Mouse (Mus musculus): ENCODE data around the gene Grik3.

The Grik3 gene

GRCm38 (mm10) chr4:125491505-125492121 lies 1.1 kb downstream of the Grik3 start:
- no peak for DNase-seq (ENCODE audit: low spot score in 2 of 2)

GRCm38 (mm10) chr4:125492122-125492505 lies 1.6 kb downstream of the Grik3 start:
- no peak for DNase-seq (ENCODE audit: low spot score in 2 of 2)

GRCm38 (mm10) chr4:125492706-125493105 lies 2.2 kb downstream of the Grik3 start:
- no peak for DNase-seq (ENCODE audit: low spot score in 2 of 2)

DNA sequence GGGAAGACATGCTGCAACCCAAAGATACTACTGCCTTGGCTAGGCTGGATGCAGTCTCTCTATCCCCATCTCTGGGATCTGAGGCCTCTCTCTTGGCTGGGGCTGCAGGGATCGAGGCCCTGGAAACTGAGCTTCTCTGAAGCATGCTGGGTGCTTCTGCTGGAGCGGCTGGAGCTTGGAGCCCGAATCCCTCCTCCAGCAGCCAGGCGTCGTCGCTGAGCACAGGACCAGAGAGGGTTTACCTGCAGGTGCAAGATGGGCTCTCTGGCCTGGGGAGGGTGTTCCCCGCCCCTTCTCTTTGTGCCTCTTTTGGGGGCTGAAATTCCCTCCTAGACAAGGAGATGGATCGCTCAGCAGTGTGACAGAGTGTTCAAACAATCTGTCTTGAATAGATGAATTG lies 2.6 kb downstream of the Grik3 start:
- no peak for DNase-seq (ENCODE audit: low spot score in 2 of 2)

DNA sequence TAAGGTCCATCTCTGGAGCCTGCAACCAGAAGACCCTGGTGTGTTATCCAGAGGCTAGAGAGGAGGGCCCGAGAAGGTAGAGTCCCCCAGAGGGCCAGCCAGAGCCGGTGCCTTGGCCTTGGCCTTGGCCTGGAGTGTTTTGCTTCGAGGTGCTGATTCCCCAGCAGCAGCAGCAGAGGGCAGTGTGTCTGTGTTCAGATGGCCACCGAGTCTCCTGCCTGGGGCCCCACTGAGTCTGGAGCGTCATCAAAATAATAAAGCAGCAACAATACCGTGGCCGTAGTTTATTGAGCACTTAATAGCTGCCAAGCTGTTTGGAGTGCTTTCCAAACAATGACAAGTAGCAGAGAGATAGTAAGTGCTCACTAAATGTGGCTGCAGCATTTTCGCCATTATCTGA lies 5.0 kb downstream of the Grik3 start:
- no peak for DNase-seq (ENCODE audit: low spot score in 2 of 2)

DNA sequence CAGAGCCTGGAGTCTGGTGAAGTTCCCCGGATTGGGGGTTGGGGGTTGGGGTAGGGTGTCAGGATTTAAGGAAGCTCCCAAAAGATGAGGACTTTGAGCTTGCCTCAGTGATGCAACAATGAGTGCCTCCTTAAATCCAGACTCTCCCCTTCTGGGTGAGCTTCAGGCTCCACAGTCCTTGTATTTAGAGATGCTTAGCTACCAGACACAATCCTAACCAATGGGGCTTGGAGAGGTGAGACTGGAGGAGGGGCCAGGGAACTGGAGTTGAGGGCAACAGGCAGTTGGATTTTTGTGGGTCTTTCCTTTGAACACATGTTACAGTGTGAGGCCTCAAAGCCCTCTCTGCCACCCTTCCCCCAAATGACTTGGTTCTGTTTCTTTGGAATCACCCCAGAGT lies 6.5 kb downstream of the Grik3 start:
- no peak for DNase-seq (ENCODE audit: low spot score in 2 of 2)

- DNase-seq (ENCODE audit: low spot score in 2 of 2): no peak
Measured at GRCm38 (mm10) chr4:125497471-125497870, 7.0 kb downstream of the Grik3 start.

DNA sequence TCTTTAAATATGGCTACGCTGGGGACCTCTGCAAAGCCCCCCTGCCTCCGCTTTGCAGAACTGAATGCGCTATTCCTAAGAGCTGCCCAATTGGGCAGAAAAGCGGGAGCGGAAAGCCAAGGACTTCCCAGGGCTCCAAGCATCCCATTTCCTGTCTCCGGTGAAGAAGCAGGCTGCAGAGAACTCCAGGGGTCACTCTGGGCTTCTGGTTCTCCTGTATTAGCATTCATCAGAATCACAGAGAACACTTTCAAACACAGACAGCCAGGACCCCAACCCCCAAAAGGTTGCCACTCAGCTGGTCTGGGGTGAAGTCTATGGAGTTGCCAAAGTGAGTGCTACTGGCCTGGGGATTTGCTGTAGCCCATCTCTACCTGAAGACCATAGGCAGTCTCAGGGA lies 8.4 kb downstream of the Grik3 start:
- DNase-seq (ENCODE audit: low spot score in 2 of 2): no peak

DNA sequence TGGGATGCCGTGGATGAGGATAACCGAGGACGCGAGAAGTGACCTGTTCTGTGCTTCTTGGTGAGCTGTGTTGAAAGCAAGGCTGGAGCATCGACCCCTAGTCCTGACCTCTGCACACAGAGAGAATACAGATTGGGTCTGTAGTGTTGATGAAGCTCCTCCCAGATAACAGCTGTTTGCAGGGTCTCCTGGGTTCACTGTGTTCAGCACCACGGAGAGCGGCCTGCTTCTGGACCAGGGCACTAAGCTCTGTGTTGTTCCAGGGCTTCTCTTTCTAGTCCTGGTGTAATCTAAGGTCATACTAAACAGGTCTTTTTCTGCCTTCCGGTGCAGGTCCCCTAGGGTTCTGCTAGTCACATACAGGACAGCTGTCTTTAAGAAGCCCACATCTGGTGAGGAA lies 12.4 kb downstream of the Grik3 start:
- no peak for DNase-seq (ENCODE audit: low spot score in 2 of 2)

DNA sequence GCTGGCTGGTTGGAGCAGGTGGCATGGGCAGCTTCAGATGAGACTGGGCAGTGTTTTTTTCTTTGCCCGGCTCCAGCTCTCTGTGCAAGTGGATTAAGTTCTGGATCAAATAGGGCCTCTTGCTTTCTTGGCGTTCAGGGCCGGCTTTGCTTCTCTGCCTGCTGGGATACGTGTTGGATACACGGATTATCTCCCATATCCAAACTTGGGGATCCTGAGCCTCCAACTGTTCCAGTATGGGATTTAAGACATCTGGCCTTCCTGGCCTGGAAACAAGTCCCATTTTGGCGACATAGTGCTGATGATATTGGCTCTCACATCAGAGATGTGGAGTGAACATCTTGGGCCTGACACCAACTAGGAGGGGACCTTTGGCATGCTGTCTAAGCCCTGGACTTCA lies 21.9 kb downstream of the Grik3 start:
- DNase-seq (ENCODE audit: low spot score in 2 of 2): no peak

GRCm38 (mm10) chr4:125515646-125516045 lies 25.1 kb downstream of the Grik3 start:
- no peak for DNase-seq (ENCODE audit: low spot score in 2 of 2)

DNA sequence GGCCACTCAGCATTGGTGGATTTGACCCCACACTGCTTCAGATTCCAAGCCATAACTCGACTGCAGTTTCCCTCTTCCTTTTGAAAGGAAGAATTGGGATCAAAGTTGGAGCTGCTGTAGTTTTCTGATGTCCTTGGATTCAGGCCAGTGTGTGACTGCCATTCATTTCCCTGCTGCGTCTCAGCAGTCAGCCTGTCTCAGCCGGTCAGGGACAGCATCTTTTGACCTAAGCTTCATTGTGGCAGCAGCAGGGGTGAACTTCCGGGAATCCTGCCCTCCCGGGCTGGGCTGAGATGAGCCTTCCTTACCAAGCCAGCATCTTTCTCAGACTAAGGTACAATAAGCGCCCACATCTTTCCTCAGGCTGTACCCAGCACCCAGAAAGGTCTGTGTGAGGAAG lies 26.1 kb downstream of the Grik3 start:
- no peak for DNase-seq (ENCODE audit: low spot score in 2 of 2)

DNA sequence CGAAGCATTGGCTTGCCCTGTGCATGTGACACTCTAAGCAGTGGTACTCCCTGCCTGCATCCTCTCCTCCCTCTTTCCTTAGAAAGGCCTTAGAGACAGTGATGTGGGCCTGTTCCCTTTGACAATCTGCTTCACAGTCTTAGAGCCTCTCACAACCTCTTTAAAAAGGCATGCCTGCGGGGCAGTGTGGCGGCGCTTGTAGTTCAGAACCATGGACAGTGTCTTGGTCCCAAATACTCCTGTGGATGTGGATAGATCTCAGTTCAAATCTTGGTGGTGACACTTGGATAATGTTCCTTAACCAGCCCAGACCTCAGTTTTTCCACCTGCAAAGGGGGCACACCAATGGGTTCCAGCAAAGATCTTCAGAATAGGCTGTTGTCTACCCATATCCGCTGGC lies 28.4 kb downstream of the Grik3 start:
- DNase-seq (ENCODE audit: low spot score in 2 of 2): no peak

DNA sequence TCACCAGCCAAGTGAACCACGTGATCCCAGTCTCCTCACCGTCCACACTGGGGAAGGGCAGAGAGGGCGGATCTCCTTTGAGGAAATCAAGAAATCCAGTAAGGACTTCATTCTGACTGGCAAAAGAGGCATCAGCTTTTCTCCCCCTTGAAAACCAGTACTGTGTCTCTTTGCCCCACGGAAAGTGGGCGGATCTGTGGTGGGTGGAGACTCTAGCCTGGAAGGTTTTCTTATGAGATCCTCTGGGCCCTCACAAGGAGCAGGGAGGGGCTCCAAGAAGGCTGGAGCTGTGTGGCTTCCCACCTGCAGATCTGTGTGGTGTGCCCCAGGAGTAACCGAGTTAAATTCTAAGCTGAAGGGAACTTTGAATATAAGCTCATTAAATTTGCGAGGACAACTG lies 32.4 kb downstream of the Grik3 start:
- no peak for DNase-seq (ENCODE audit: low spot score in 2 of 2)

GRCm38 (mm10) chr4:125525266-125525665 lies 34.8 kb downstream of the Grik3 start:
- no peak for DNase-seq (ENCODE audit: low spot score in 2 of 2)

GRCm38 (mm10) chr4:125526425-125526824 lies 35.9 kb downstream of the Grik3 start:
- no peak for DNase-seq (ENCODE audit: low spot score in 2 of 2)

DNA sequence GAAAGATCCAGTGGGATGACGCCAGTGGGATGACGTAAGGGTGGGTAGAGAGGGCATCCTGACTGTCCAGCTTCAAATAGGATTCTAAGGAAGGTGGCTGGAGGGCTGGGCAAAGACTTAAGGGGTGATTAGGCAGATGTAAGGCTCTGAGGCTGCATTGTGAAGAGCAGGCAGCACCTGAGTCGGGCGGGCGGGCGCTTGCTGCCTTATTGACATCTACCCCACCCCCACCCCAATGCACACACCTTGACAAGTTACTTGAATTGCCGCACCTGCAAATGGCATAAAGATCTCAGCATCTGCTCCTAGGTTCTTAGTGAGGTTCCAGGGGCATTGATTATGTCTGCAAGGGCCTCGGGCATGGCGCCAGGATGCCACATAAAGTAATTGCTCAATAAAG lies 43.5 kb downstream of the Grik3 start:
- DNase-seq (ENCODE audit: low spot score in 2 of 2): no peak

DNA sequence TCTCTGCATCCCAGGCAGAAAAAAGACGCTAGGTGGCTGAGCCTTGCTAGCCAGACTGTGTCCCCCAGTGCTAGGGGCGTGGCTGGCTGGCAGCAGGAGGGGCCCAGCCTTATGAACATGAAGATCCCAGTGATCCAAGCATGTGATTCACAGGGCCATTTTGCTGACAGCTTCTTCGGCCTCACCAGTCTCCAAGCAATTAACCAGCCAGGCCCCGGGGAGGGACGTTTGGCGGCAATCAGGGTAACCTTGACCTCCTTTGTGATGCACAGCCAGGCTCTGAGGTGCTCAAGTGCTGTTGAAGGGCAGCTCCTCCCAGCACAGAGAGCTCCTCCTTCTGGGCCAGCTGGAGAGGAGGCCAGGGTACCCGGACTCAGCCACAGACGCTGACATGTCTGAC lies 43.9 kb downstream of the Grik3 start:
- DNase-seq (ENCODE audit: low spot score in 2 of 2): no peak

DNA sequence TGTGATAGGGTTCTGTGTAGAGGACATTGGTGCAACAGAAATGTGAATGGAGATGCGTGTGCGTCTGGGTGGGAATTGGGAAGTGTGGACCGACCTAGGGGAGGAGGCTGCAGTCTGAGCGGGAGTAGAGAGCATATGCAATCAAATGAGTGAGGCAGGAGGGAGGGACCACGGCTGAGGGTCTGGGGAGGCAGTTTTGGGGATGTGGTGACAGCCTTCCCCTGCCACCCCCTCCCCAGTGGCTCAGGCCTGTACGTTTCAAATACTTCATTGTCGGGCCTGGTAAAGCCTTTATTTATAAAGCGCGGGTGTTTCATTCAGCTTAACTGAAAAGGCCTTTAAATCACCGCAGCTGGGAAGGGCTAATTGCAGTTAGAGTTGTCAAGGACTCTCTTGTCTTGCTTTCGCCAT lies 44.5 kb downstream of the Grik3 start:
- no peak for DNase-seq (ENCODE audit: low spot score in 2 of 2)

- DNase-seq (ENCODE audit: low spot score in 2 of 2): no peak
Measured at GRCm38 (mm10) chr4:125535465-125535864, 45.0 kb downstream of the Grik3 start.

DNA sequence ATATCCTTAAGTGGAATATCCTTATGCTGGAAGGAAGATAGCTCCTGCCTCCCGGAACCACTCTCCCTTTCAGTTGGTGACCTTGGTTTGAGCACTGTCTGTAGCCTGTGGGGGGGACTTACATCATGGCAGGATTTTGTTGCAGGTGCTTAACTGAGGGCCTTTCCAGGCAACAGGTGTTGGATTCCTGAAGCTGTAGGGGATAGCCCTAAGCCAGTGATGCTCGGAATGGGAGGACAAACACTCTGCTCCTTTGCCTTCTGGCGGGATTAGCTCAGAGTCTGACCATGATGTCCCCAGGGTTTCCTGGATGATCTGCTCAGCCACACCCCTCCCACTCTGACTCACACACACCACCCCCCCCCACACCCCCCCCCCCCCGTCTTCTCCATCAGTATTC lies 45.5 kb downstream of the Grik3 start:
- DNase-seq (ENCODE audit: low spot score in 2 of 2): no peak

DNA sequence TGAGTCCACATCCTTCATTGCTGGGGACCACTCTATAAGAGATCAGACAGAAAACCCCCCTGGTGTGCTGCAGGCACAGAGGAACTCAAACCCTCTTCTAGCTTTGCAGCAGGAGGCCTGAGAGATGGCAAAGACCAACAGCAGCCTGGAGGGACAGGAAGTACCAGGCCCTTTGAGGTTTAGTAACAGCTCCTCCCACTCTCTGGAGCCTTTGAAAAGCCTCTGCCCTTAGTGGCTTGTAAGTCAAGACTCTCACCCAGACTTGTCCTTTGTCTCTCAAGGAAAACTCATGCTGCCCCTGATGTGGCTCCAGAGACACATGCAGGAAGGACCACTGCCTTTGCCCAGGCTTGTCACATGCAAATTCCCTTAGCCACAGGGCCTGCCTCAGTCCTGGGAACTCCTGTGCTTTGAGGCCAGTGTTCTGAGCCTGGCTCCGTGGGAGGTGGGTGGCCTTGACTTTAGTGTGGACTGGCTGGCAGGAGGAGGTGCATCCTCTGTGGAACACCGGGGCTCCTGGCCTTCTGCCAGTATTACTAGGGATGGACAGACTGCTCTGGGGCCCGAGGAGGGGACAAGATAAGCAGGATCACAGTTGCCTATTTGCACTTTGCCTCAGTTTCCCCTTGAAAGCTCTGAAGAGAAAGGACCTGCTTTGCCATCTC lies 47.9 kb downstream of the Grik3 start:
- no peak for DNase-seq (ENCODE audit: low spot score in 2 of 2)

DNA sequence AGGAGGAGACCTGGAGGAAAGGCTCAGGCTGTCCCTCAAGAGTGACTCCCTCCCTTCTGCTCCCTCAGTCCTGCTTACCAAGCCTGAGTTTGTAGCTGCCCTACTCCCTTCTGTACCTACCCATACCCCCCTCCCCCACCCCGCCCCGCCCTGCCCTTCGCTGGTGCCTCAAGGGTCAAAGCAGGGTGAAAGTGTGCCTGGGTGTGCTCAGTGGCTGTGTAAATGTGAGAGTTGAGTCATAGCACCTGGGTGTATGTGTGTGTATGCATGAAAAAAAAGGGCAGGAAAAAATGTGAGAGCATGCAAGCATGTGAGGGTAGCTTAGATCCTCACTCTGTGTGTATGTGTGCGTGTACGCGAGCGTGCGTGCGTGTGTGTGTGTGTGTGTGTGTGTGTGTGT lies 49.1 kb downstream of the Grik3 start:
- DNase-seq (ENCODE audit: low spot score in 2 of 2): no peak

GRCm38 (mm10) chr4:125543171-125543570 lies 52.7 kb downstream of the Grik3 start:
- no peak for DNase-seq (ENCODE audit: low spot score in 2 of 2)
